Mouse (Mus musculus) testis, adult 2 months (tissue): ENCODE data around the gene Nox1.

ENCODE experiments used
- CTCF ChIP-seq: fragments of 200-500 bp; IDR thresholded peaks from 2 replicates; pipeline ENCODE4 v1.5.1; 2012; ENCODE audit warnings: low read depth, mild to moderate bottlenecking, inconsistent platforms, low read length, moderate library complexity; ENCODE audit not compliant: control insufficient read depth, insufficient read depth, insufficient replicate concordance
- POLR2A ChIP-seq: fragments of 200-500 bp; IDR thresholded peaks from 2 replicates; pipeline ENCODE4 v1.6.1; 2012; ENCODE audit warnings: low read depth, mild to moderate bottlenecking, inconsistent platforms, low read length, moderate library complexity; ENCODE audit not compliant: control insufficient read depth

DNA sequence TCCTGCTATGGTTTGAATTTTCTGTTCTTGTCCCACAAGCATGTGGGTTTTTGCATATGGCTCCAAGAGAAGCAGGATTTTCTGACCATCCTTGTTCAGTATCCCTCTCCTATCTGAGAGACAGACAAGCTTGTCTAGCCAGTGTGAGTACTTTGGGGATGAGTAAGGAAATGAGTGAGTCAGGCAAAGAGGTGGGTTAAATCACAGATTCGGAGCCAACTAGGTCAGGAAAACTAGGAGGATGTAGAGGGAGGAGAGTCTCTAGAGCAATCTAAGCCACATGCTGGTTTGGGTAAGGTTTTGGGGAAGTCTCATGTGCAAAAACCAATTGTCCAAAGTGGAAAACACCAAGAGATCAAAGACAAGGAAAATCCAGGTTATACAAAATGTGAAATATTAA is 80.2 kb downstream of the Nox1 start:
- no peak for TF ChIP-seq CTCF
- TF ChIP-seq POLR2A, result no peak
